Mouse (Mus musculus) left cerebral cortex, adult 8-10 months (tissue): ENCODE measurements at regions not wholly inside any gene's neighbourhood (a gene's known extent, or its start where the extent isn't known, plus 50 kb on each side); places are given as distances from the start of the nearest gene placed in this dataset.

Experiments used
- DNase-seq, 2 experiments: peaks; one replicate each; pipeline ENCODE4 v3.0.0; 2022; ENCODE audit warnings: low spot score in 2 of 2

- no peak for DNase-seq
These were observed 76.8 kb upstream of the Akap6 start for GRCm38 (mm10) chr12:52622398-52622797.

DNA sequence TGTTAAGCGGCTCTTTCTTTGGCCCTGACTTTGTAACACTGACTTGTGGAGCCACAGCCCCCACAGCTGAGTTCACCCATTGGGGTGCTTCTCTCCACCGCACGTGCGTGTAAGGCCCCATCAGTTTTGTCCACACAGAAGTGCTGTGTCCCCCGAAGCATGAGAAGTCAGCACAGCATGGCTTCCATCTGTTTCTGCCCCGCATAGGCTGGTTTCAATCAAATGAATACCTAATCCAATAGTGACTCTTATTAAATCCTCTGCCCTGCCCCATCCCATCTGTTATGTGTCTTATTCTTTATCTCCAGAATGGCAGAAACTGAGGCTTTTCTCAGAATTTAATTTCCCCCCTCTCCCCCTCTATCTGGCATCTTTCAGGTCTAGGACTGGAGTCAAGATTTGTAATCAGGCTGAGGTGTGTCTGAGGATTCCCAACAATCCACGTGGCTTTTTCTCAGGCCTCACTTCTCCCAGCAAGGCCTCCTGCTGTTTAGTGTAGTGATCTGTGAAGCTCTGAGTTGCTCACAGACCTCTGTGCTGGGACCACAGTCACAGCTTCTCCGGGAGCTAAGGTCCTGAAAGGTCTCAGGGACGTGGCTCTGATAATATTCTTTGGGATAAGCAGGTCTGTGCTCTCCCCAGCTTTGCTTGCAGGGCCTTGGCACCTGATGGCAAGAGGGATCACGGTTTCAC, 75.6 kb upstream of the Akap6 start:
- no peak for DNase-seq

DNA sequence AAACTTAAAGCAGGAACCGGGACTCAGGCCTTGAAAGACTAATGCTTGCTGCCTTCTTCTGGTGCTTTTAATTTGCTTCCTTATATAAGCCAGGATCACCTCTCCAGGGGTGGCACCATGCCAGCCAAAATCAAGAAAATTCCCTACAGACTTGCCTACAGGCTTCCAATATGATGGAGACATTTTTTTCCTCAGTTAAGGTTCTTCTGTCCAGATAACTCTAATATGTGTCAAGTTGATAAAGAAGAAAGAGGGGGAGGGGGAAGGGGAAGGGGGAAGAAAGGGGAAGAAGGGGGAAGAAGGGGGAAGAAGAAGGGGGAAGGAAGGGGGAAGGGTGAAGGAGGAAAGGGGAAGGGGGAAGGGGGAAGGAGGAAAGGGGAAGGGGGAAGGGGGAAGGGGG, 74.3 kb upstream of the Akap6 start:
- no peak for DNase-seq

DNA sequence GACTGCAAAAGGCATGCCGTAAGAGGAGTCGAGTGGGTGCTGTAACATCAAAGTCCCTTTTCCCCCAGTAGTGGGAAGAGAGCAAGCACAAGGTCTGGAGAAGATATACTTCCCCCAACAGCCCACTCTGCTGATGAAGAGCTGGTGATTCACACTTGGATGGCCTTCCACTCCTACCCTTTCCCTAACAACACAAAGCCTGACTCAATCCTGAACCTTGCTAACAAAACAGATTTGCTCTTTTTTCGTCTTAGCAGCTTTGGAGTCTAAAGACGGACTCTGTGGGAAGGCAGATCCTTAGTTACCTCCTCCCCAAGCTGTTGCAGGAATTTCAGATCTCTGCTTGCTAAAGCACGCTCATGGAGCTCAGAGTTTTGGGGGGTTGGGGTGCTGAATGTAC, 70.4 kb upstream of the Akap6 start:
- peak in 1 of 2 experiments; percentile 72 for DNase-seq

GRCm38 (mm10) chr12:52635121-52635878, 63.9 kb upstream of the Akap6 start:
- DNase-seq = no peak

GRCm38 (mm10) chr12:52636186-52636881, 62.8 kb upstream of the Akap6 start:
- DNase-seq = no peak

- DNase-seq = no peak
These were observed 62.3 kb upstream of the Akap6 start for GRCm38 (mm10) chr12:52636920-52637319.

DNA sequence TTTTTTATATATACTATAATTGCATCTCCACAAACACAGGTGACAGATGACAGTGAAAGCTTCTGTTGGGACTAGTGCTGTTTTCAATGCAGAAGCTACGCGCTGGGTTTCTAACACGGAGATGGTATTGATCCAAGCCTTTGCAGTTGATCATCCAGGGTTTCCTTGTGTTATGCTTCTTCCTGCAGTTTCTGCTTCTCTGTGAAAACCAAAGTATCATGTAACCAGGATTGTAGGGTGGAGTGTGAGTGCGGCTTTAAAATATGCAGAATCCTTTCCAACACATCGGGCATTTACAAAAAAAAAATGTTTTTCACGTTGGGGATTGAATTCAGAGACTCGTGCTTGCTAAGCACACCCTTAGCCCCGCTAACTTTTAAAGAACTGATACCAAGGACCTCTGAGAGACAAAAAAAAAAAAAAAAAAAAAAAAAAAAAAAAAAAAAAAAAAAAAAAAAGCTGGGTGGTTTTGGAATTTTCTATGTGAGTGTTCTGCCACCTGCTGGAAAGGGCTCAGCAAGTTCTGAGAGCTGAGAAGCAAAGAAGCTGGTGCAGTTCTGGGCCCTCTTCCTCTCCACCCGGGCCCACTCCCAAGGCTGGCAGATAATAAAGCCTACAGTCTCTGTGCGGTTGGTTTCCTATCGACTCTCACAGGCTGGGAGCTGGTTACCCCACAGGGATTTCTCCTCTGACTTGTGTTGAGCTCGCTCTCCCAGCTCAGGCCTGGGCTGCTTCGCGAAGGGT, 61.5 kb upstream of the Akap6 start:
- DNase-seq = peak in 1 of 2 experiments; percentile 20

DNA sequence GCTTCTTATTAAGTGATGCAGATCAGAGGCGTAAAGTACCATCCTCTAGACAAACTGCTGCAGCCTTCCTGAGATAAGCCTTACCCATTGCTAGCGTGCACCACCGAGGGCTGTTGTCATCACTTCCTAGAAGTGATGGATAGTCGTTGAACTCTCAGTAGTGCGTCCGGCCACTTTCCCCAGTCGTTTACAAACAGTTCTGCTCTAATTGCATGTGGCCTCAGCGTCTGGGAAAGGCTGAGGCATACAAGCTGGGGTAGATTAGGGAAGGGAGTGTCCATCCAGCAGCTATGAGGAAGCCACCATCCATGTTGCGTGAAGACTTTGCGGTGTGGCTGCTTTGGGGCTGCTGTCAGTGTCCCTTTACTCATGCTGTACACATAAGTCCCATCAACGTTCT, 60.7 kb upstream of the Akap6 start:
- DNase-seq = no peak

GRCm38 (mm10) chr12:52644059-52644458, 55.1 kb upstream of the Akap6 start:
- DNase-seq = no peak
